Mouse (Mus musculus): ENCODE measurements at regions not wholly inside any gene's neighbourhood (a gene's known extent, or its start where the extent isn't known, plus 50 kb on each side); places are given as distances from the start of the nearest gene placed in this dataset.

DNA sequence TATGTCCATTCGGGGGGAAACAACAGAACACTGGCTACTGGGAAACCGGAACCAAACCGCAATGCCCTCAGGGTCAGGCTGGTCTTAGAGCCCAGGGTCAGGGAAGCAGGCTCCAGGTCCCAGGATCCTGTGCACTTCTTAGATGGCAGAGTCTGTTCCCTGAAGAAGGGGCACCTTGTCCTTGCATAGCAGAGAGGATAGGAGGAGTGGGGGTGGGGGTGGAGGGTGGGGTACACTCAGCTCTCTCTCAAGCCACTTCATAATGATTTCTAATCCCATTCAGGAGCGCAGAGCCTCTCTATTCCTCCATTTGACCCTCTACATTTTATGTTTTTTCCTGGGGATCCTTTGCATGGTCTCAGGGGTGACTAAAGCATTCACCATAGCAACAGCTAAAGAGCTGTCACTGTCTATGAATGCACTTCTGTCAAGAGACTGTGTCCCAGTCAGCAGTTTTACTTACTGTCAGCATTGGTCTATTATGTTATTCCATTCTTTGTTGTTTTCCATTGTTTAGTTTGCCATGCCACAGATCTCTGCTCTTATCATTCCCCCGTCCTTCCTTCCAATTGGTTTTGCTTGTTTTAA, 64.2 kb upstream of the Gm17728 start:
- ATAC-seq (ENCODE audit: low FRiP score) (no peak), DNase-seq (ENCODE audit: low spot score) (no peak)
- Histone ChIP-seq H3K9ac (no peak overlapping the region), H3K9me3 (ENCODE audit: control insufficient read depth, low read length) (no peaks in the 10 kb centered on the region), H3K4me1 (replicated peaks; ENCODE audit: control insufficient read depth, insufficient read depth, low read length) (no peaks in the 10 kb centered on the region), H3K36me3 (replicated peaks; ENCODE audit: control insufficient read depth, insufficient read depth) (no peaks in the 10 kb centered on the region), H3K27ac (no peak overlapping the region), H3K4me3 (replicated peaks; ENCODE audit: low read length) (no peak overlapping the region), H3K4me2 (replicated peaks) (no peak overlapping the region), H3K27me3 (ENCODE audit: control insufficient read depth, insufficient read depth, low read length) (no peaks in the 10 kb centered on the region)
- 39% methylated on average over 5 of the region's 5 CpGs for WGBS
